Mouse (Mus musculus): Measurements from ENCODE around the gene Robo1.

DNA sequence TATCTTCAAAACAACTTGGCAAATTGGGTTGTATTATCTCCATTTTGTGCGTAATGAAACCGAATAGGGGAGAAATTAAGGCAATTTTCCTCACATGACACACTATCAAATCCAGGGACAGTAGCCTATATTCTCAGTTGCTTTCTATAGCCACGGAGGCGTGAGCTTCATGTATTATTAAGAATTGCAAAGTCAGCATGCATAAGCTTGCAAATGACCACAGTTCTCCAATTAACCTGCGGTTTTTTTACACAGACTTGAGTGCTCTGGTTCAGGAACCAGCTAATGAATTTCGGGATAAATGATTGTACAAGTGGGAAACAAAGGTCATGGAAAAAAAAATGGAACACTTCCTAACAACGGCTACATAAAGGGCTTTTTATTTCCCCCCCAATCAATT is 268.9 kb downstream of the Robo1 start:
- no peak for TF ChIP-seq CTCF (IDR thresholded peaks at IDR 0.05; ENCODE audit: control insufficient read depth, insufficient read depth, insufficient replicate concordance, low read depth, low read length)
- no peak for TF ChIP-seq POLR2A (IDR thresholded peaks at IDR 0.05; ENCODE audit: control insufficient read depth, low read depth, low read length)
